Mouse (Mus musculus) urinary bladder, postnatal 25 days (tissue): ENCODE measurements around the gene Olfr1061.
"Not testable (repeated sequence)": the region's sequence is repeated elsewhere in the genome, so short reads cannot be mapped to it uniquely, and the experiment has no call there.

Source experiments
- DNase-seq: peaks from one replicate; pipeline ENCODE4 v3.0.0; 2022; ENCODE audit warnings: low spot score

Gene Olfr1061

GRCm38 (mm10) chr2:86413950-86414349 lies at the start of gene Olfr1061:
TSS of gene Olfr1061 (minus strand) at chr2:86414050.
- no peak for DNase-seq

- DNase-seq = no peak
These were observed 46.6 kb upstream of the Olfr1061 start for GRCm38 (mm10) chr2:86460434-86460833.

- DNase-seq = no peak
These were observed 42.3 kb upstream of the Olfr1061 start, which contains the start of gene Olfr1066 for GRCm38 (mm10) chr2:86456169-86456568. TSS of gene Olfr1066 (minus strand) at chr2:86456269.

GRCm38 (mm10) chr2:86450491-86450890 lies 36.6 kb upstream of the Olfr1061 start, which contains the start of gene Olfr1065:
TSS of gene Olfr1065 (minus strand) at chr2:86450591.
- not testable (repeated sequence) for DNase-seq

GRCm38 (mm10) chr2:86442101-86442500 lies 28.3 kb upstream of the Olfr1061 start:
- not testable (repeated sequence) for DNase-seq

GRCm38 (mm10) chr2:86428511-86428910 lies 14.7 kb upstream of the Olfr1061 start:
- not testable (repeated sequence) for DNase-seq

- not testable (repeated sequence) for DNase-seq
These were observed 12.8 kb upstream of the Olfr1061 start, which contains the start of gene Olfr1062 for GRCm38 (mm10) chr2:86426649-86427048. TSS of gene Olfr1062 (minus strand) at chr2:86426749.

- DNase-seq = no peak
These were observed 18.7 kb downstream of the Olfr1061 start for GRCm38 (mm10) chr2:86395114-86395513.

- not testable (repeated sequence) for DNase-seq
These were observed 25.4 kb downstream of the Olfr1061 start, which contains the start of gene Olfr1058 for GRCm38 (mm10) chr2:86388461-86388860. TSS of gene Olfr1058 (minus strand) at chr2:86388561.

GRCm38 (mm10) chr2:86378293-86378692 lies 35.6 kb downstream of the Olfr1061 start, which contains the start of gene Olfr1057:
TSS of gene Olfr1057 (minus strand) at chr2:86378393.
- DNase-seq = no peak

GRCm38 (mm10) chr2:86366342-86366741 lies 47.5 kb downstream of the Olfr1061 start:
- not testable (repeated sequence) for DNase-seq
